1 mouse cellular context compared by ENCODE assay signal in genomic region chr19:53153096-53153495, GRCm38 (mm10).
TF ChIP-seq lines count a peak whose summit lies in the region.

No protein-coding gene starts in this region.

TF ChIP-seq in MEL, 35 proteins besides CTCF, POLR2A, EP300 and RAD21:
- no peak for TF ChIP-seq GABPA (IDR thresholded peaks at IDR 0.05; ENCODE audit: low read depth, low read length)
- TF ChIP-seq MXI1 (IDR thresholded peaks at IDR 0.05; ENCODE audit: low read depth, low read length), result 0 out of 2 replicates have a peak, but pooled peaks have one; percentile 16
- TF ChIP-seq TAL1 (IDR thresholded peaks at IDR 0.05; ENCODE audit: low read length), result peak; percentile 32; the same call in 1 of the 2 replicates
- TF ChIP-seq GATA1 (IDR thresholded peaks at IDR 0.05; ENCODE audit: low read depth, low read length), result peak; percentile 54; the same call in 1 of the 2 replicates
- no peak for TF ChIP-seq CHD2 (IDR thresholded peaks at IDR 0.05; ENCODE audit: low read length)
- no peak for TF ChIP-seq SMC3 (IDR thresholded peaks at IDR 0.05; ENCODE audit: low read depth, low read length)
- TF ChIP-seq MYC (IDR thresholded peaks at IDR 0.05; ENCODE audit: low read depth, low read length), result 0 out of 2 replicates have a peak, but pooled peaks have one; percentile 13
- no peak for TF ChIP-seq ZMIZ1 (IDR thresholded peaks at IDR 0.05; ENCODE audit: low read depth, low read length)
- peak; percentile 42; the same call in 1 of the 2 replicates for TF ChIP-seq TCF12 (IDR thresholded peaks at IDR 0.05; ENCODE audit: low read depth, low read length)
- no peak for TF ChIP-seq CHD1 (IDR thresholded peaks at IDR 0.05; ENCODE audit: low read depth, low read length)
